Mouse (Mus musculus) heart, adult 2 months (tissue): Measurements from ENCODE around the gene Plxna2.

Experiments used
- CTCF ChIP-seq: fragments of 200-600 bp; IDR thresholded peaks from 2 replicates; pipeline ENCODE4 v1.8.1; 2022; ENCODE audit warnings: antibody characterized with exemption, mild to moderate bottlenecking, moderate library complexity
- EP300 ChIP-seq: fragments of 200-500 bp; IDR thresholded peaks from 2 replicates; pipeline ENCODE4 v1.6.1; 2011; ENCODE audit warnings: low read depth, low read length, control low read depth; ENCODE audit not compliant: insufficient read depth
- POLR2A ChIP-seq: fragments of 200-500 bp; IDR thresholded peaks from 2 replicates; pipeline ENCODE4 v1.6.1; 2011; ENCODE audit warnings: mild to moderate bottlenecking, low read depth, low read length, control low read depth; ENCODE audit not compliant: insufficient read depth

GRCm38 (mm10) chr1:194808681-194809080 lies 190.7 kb downstream of the Plxna2 start:
- TF ChIP-seq POLR2A = no peak
- no peak for TF ChIP-seq CTCF
- no peak for TF ChIP-seq EP300
